Mouse (Mus musculus) embryonic facial prominence, embryonic 12.5 days (tissue): ENCODE results near the gene Shc3. TPM values are rescaled to one million over a fixed set of nuclear protein-coding genes. Genes with fewer than 3 reads are reported as not detected.

Source experiments
- ATAC-seq: fragments of 200-750 bp; cut with Nextera tagmentation; 2 replicates; pipeline ENCODE4 v1.8.0; 2017; ENCODE audit not compliant: insufficient number of reproducible peaks, insufficient read depth, low FRiP score, low TSS enrichment
- H3K27ac ChIP-seq: fragments of 300-500 bp; sonication (generic); 2 replicates; pipeline ENCODE4 v1.5.1; 2016; ENCODE audit warnings: mild to moderate bottlenecking
- H3K27me3 ChIP-seq: fragments of 300-500 bp; sonication (generic); 2 replicates; pipeline ENCODE4 v1.6.1; 2016; ENCODE audit warnings: mild to moderate bottlenecking, moderate library complexity
- H3K36me3 ChIP-seq: fragments of 300-500 bp; sonication (generic); 2 replicates; pipeline ENCODE4 v1.6.1; 2016; ENCODE audit warnings: mild to moderate bottlenecking
- H3K4me1 ChIP-seq: fragments of 300-500 bp; sonication (generic); 2 replicates; pipeline ENCODE4 v1.6.1; 2016
- H3K4me2 ChIP-seq: fragments of 300-500 bp; sonication (generic); replicated peaks from 2 replicates; pipeline ENCODE4 v1.6.1; 2016; ENCODE audit warnings: mild to moderate bottlenecking, moderate library complexity
- H3K4me3 ChIP-seq: fragments of 300-500 bp; sonication (generic); 2 replicates; pipeline ENCODE4 v1.5.1; 2016; ENCODE audit warnings: mild to moderate bottlenecking
- H3K9ac ChIP-seq: fragments of 300-500 bp; sonication (generic); 2 replicates; pipeline ENCODE4 v1.6.1; 2016; ENCODE audit warnings: mild to moderate bottlenecking, moderate library complexity
- H3K9me3 ChIP-seq: fragments of 300-500 bp; sonication (generic); 2 replicates; pipeline ENCODE4 v1.6.1; 2016; ENCODE audit warnings: mild to moderate bottlenecking, moderate library complexity
- WGBS: fragments of 180-500 bp; shearing (Covaris S2); methylation state at CpG from one replicate; pipeline ENCODE4 v1.1.7; 2016; 5-methylcytosine and 5-hydroxymethylcytosine counted together
- polyA plus RNA-seq: library from polyadenylated mRNA; unstranded; fragments of >200 nt; fragmentation: Nextera tagmentation; extraction: Ambion mirVana; gene quantifications from 2 replicates; pipeline ENCODE4 v1.2.1, GENCODE M21; 2016

Shc3 gene
- polyA plus RNA-seq, 1 experiment from 2014 or later, result 1.7 TPM

DNA sequence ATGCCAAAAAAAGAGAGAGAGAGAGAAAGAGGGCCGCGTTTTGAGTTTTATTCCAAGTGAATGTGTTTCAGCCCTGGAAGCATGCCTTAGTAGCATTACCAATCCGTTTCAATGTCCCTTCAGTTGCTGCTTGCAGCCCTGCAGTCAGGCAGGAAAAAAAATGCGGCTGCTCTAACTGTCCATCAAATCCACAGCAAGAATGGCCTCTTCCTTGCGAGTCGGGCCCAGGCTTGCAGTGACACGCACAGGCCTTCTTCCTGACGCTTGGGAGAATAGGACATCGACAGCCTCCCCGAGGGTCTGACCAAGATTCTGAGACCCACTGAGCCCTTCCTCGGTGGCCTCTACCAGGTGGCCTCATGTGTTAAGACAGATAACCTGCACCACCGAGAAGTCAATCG, 718 bp downstream of the Shc3 start:
- WGBS, result 1% methylated on average over 13 of the region's 13 CpGs
- H3K27ac ChIP-seq, result peak overlapping the region; percentile 67
- peaks cover 21% of the 10 kb centered on the region for H3K4me1 ChIP-seq
- peak overlapping the region; percentile 92 for H3K4me2 ChIP-seq
- peak overlapping the region; percentile 48 for H3K9ac ChIP-seq
- H3K27me3 ChIP-seq, result peaks cover 58% of the 10 kb centered on the region
- peak overlapping the region; percentile 31 for H3K4me3 ChIP-seq
- H3K9me3 ChIP-seq, result peaks cover 4% of the 10 kb centered on the region; the same call in 1 of the 2 replicates
- no peaks in the 10 kb centered on the region for H3K36me3 ChIP-seq
- ATAC-seq, result no peak

DNA sequence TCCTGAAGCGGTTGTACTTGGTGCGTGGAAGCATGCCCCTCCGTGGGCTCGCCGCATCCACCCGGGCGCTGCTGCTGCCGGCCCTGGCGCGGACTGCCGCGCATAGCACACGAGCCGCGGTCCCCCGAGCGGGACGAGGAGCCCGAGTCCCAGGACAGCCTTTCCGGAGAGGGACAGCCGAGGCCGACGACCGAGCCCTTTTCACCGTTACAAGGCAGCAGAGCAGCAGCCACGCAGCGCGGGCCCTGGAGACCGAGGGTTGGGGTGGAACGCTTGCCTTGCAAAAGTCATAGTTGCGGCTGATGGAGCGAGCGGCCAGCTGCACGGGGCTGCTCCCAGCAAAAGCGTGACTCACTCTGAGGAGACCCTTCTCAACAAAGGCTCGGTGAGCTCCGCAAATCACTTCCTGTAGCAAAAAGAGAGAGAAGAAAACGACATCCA, 1.8 kb downstream of the Shc3 start:
- peaks cover 21% of the 10 kb centered on the region for H3K4me1 ChIP-seq
- H3K9me3 ChIP-seq, result peaks cover 4% of the 10 kb centered on the region; the same call in 1 of the 2 replicates
- peaks cover 61% of the 10 kb centered on the region for H3K27me3 ChIP-seq
- H3K36me3 ChIP-seq, result no peaks in the 10 kb centered on the region
- no peak overlapping the region for H3K27ac ChIP-seq
- under 1% methylated on average over 38 of the region's 38 CpGs for WGBS
- 0 out of 2 replicates have a peak, but pooled peaks have one; percentile 3 for ATAC-seq
- peak overlapping the region; percentile 92 for H3K4me2 ChIP-seq
- peak overlapping the region; percentile 47 for H3K4me3 ChIP-seq
- peak overlapping the region; percentile 60 for H3K9ac ChIP-seq

- H3K9ac ChIP-seq, result peak overlapping the region; percentile 60
- H3K36me3 ChIP-seq, result no peaks in the 10 kb centered on the region
- H3K27me3 ChIP-seq, result peaks cover 61% of the 10 kb centered on the region
- H3K9me3 ChIP-seq, result peaks cover 2% of the 10 kb centered on the region; the same call in 1 of the 2 replicates
- peaks cover 21% of the 10 kb centered on the region for H3K4me1 ChIP-seq
- under 1% methylated on average over 42 of the region's 42 CpGs for WGBS
- H3K4me3 ChIP-seq, result peak overlapping the region; percentile 47
- no peak overlapping the region for H3K27ac ChIP-seq
- H3K4me2 ChIP-seq, result peak overlapping the region; percentile 92
- ATAC-seq, result no peak
Observed at GRCm38 (mm10) chr13:51567078-51567395, 2.2 kb downstream of the Shc3 start.

GRCm38 (mm10) chr13:51566371-51567077, 2.7 kb downstream of the Shc3 start:
- H3K27ac ChIP-seq, result no peak overlapping the region
- no peak for ATAC-seq
- peaks cover 61% of the 10 kb centered on the region for H3K27me3 ChIP-seq
- H3K36me3 ChIP-seq, result no peaks in the 10 kb centered on the region
- H3K4me1 ChIP-seq, result peaks cover 21% of the 10 kb centered on the region
- H3K4me2 ChIP-seq, result peak overlapping the region; percentile 92
- 8% methylated on average over 22 of the region's 22 CpGs for WGBS
- H3K9ac ChIP-seq, result peak overlapping the region; percentile 60
- H3K9me3 ChIP-seq, result no peaks in the 10 kb centered on the region
- peak overlapping the region; percentile 47 for H3K4me3 ChIP-seq

GRCm38 (mm10) chr13:51564741-51565140, 4.5 kb downstream of the Shc3 start:
- no peak overlapping the region for H3K9ac ChIP-seq
- H3K36me3 ChIP-seq, result no peaks in the 10 kb centered on the region
- H3K4me1 ChIP-seq, result peaks cover 18% of the 10 kb centered on the region
- no peak overlapping the region for H3K27ac ChIP-seq
- 79% methylated on average over 6 of the region's 6 CpGs for WGBS
- H3K9me3 ChIP-seq, result no peaks in the 10 kb centered on the region
- no peak for ATAC-seq
- no peak overlapping the region for H3K4me3 ChIP-seq
- H3K4me2 ChIP-seq, result no peak overlapping the region
- peaks cover 49% of the 10 kb centered on the region for H3K27me3 ChIP-seq

- no peaks in the 10 kb centered on the region for H3K9me3 ChIP-seq
- 0 out of 2 replicates have a peak, but pooled peaks cover 4% of the 10 kb centered on the region for H3K27me3 ChIP-seq
- H3K9ac ChIP-seq, result no peak overlapping the region
- H3K27ac ChIP-seq, result no peak overlapping the region
- no peak overlapping the region for H3K4me3 ChIP-seq
- H3K4me2 ChIP-seq, result no peak overlapping the region
- ATAC-seq, result no peak
- WGBS, result 82% methylated on average over 11 of the region's 11 CpGs
- no peaks in the 10 kb centered on the region for H3K36me3 ChIP-seq
- H3K4me1 ChIP-seq, result no peaks in the 10 kb centered on the region
Observed at GRCm38 (mm10) chr13:51553343-51553742, 15.9 kb downstream of the Shc3 start.

DNA sequence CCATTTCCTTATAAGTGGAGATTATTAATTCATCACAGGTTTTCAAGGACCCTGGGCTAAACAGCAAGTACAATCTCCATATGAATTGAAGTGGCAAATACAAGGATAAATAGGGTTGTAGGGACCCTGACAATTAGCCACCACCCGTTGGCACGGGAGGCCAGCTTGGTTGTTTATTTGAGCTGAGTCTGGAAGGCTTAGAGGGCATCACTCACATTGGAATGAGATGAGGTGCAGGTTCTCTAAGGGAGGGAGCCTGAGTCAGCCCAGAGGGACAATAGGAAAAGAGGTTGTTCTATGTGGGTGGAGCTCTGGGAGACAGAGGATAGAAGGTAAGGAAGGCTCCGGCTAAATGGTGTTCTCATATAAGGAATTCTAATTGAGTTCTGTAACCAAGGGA, 17.0 kb downstream of the Shc3 start:
- Histone ChIP-seq H3K4me1 (no peaks in the 10 kb centered on the region), H3K27ac (no peak overlapping the region), H3K4me3 (no peak overlapping the region), H3K27me3 (0 out of 2 replicates have a peak, but pooled peaks cover 4% of the 10 kb centered on the region), H3K36me3 (no peaks in the 10 kb centered on the region), H3K4me2 (no peak overlapping the region), H3K9ac (no peak overlapping the region), H3K9me3 (no peaks in the 10 kb centered on the region)
- ATAC-seq, result no peak
- WGBS, result 66% methylated on average over 3 of the region's 3 CpGs

- Histone ChIP-seq H3K9ac (no peak overlapping the region), H3K4me2 (no peak overlapping the region), H3K9me3 (no peaks in the 10 kb centered on the region), H3K27me3 (0 out of 2 replicates have a peak, but pooled peaks cover 4% of the 10 kb centered on the region), H3K36me3 (no peaks in the 10 kb centered on the region), H3K4me1 (no peaks in the 10 kb centered on the region), H3K4me3 (no peak overlapping the region), H3K27ac (no peak overlapping the region)
- no peak for ATAC-seq
- 73% methylated on average over 3 of the region's 3 CpGs for WGBS
Observed at GRCm38 (mm10) chr13:51551824-51552223, 17.4 kb downstream of the Shc3 start.

GRCm38 (mm10) chr13:51539816-51540215, 29.4 kb downstream of the Shc3 start:
- WGBS, result 85% methylated on average over 8 of the region's 8 CpGs

DNA sequence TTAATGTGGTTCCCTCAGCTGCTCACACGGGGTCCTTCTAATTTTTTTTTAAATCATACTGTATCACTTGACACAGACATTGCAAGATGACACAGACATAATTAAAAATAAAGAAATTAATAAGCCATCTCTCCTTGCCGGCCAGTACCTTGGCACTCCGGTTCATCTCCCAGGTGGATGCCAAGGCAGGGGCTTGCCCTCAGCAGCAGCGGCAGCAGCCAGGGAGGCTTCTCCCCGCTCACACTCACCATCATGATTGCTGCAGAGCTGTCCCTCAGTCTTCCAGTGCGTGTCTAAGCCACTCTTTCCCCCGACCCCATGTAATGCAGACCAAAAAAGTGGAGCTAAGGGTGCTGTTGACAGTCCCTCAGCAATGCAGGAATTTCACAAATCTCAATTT, 33.9 kb downstream of the Shc3 start:
- Histone ChIP-seq H3K9me3 (no peaks in the 10 kb centered on the region), H3K9ac (no peak overlapping the region), H3K27me3 (no peaks in the 10 kb centered on the region), H3K4me3 (no peak overlapping the region), H3K27ac (no peak overlapping the region), H3K36me3 (no peaks in the 10 kb centered on the region), H3K4me2 (no peak overlapping the region), H3K4me1 (no peaks in the 10 kb centered on the region)
- WGBS, result 88% methylated on average over 7 of the region's 7 CpGs
- no peak for ATAC-seq

More at GRCm38 (mm10) chr13:51539816-51540215, 29.4 kb downstream of the Shc3 start:
- H3K4me2 ChIP-seq, result no peak overlapping the region
- H3K36me3 ChIP-seq, result no peaks in the 10 kb centered on the region
- ATAC-seq, result no peak
- H3K27ac ChIP-seq, result no peak overlapping the region
- H3K27me3 ChIP-seq, result no peaks in the 10 kb centered on the region
- no peaks in the 10 kb centered on the region for H3K4me1 ChIP-seq
- no peak overlapping the region for H3K9ac ChIP-seq
- no peak overlapping the region for H3K4me3 ChIP-seq
- H3K9me3 ChIP-seq, result peaks cover 4% of the 10 kb centered on the region; the same call in 1 of the 2 replicates

- Histone ChIP-seq H3K4me3 (no peak overlapping the region), H3K36me3 (no peaks in the 10 kb centered on the region), H3K9ac (no peak overlapping the region), H3K9me3 (no peaks in the 10 kb centered on the region), H3K4me2 (no peak overlapping the region), H3K4me1 (no peaks in the 10 kb centered on the region), H3K27ac (no peak overlapping the region), H3K27me3 (no peaks in the 10 kb centered on the region)
- 43% methylated on average over 7 of the region's 7 CpGs for WGBS
- no peak for ATAC-seq
Observed at GRCm38 (mm10) chr13:51526480-51526879, 42.7 kb downstream of the Shc3 start.

DNA sequence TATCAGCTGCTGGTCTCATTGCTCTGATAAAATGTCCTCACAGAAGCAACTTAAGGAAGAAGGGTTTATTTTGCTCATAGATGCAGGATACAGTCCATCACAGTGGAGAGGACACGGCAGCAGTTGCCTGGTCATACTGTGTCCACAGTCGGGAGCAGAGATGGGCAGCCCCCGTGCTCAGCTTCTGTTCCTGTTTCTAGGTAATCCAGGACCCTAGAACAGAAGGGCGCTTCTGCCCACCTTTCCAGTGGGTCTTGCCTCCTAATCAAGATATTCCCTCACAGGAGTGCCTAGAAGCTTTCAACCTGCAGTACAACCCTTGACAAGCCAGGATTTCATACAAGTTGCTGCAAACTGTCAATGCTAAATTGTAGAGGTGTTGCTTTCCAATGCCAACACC, 44.9 kb downstream of the Shc3 start:
- Histone ChIP-seq H3K27me3 (no peaks in the 10 kb centered on the region), H3K4me2 (no peak overlapping the region), H3K9ac (no peak overlapping the region), H3K4me3 (no peak overlapping the region), H3K4me1 (no peaks in the 10 kb centered on the region), H3K27ac (no peak overlapping the region), H3K36me3 (no peaks in the 10 kb centered on the region), H3K9me3 (no peaks in the 10 kb centered on the region)
- 95% methylated on average over 4 of the region's 4 CpGs for WGBS
- no peak for ATAC-seq
